Mouse (Mus musculus): ENCODE results near the gene Serac1. TPM values are rescaled to one million over a fixed set of nuclear protein-coding genes. Genes with fewer than 3 reads are reported as not detected.
A peak's percentile ranks its signal among the peaks of the same experiment; 100 is the strongest.

Gene Serac1
- total RNA-seq, 2 experiments from 2014 or later = 20.2 to 25.2 TPM

DNA sequence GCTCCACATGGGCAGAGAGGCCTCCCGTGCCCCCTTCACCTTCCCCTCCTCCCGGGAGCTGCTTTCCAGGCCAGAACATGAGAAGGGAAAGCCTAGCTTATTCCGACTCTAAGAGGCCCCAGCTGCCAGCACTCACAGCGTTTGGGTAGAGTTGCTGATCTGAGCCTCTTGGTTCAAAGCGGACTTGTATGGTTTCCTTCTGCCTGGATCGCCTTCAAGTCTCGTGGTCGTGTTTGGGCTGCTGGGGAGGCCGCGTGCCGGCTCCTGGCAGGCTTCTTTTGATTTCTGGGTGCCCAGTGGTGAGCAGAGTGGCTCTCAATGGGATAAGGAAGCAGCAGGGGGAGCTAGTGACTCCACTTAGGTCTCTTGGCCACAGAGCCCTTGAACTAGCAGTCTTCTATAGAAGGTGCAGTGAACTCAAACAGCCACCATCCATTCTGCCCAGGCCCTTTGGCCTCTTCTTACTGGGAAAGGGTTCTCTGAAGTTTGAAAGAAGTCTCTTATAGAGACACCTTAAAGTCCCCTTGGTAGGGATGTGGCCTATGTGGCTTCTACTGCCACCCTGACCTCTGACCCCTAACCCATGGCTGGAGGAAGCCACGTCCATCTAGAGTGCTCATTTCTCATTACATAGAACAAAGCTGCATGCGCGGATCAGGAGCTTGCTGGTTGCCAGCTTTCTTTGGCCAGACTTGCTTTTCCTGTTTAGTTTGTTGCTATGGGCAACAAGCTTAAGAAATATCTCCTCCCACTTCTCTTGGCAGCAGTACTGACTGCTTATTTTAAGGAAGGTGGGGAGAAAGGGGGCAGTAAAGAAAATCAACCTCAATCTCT is 73.7 kb downstream of the Serac1 start:
- DNase-seq (ENCODE audit: low spot score in 2 of 2) = peak; percentile 42 to 62

DNA sequence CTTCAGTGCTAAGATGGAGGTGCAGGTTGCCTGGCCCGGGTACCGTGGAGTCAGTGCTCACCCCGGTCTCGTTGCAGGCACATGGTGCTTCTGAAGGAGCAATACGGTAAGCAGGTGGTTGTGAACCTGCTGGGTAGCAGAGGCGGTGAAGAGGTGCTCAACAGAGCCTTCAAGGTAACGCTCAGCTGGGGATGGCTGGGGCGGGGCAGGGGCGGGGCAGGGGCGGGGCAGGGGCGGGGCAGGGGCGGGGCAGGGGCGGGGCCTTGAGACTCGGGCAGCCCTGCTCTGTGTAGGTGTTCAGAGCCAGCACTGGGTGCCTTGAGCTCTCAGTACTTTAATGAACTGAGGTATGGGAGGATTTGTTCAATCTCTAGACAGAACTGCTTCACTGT is 74.3 kb downstream of the Serac1 start:
- DNase-seq (ENCODE audit: low spot score in 2 of 2) = no peak

DNA sequence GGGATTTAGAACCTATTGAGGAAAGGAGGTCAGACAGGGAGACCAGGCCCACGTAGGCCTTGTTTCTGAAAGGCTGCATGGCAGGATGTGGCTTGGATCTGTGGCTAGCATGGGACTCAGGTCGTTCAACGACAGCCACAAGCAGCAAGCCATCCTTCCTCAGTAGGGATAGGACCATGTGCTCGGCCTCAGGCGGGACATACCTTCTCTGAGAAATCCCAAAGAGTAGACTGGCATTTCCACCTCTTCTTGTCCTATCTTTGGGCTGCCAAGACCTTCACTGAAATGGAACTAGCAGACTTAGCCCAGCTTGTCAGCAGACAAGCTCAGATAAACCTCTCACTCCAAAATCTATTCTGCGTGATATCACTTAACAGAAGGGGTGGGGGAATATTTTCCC is 75.9 kb downstream of the Serac1 start:
- DNase-seq (ENCODE audit: low spot score in 2 of 2) = no peak

DNA sequence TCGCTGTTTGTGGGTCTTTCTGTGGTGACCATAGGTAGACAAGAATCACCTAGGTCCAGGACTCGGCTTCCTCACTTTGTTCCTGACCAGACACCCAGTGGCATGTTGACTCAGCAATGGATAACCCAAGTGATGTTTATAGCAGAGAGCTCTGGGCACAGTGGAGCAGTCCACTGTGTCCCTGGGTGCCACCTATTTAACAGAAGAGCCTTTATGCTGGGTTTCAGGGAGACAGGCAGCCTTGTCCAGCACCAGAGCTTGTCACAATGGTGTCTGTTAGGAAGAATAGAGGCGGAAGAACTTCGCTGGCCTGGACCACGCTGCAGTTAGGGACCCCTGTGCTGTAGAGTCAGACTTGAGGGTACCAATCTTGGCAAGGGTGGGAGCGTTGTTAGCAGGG is 77.0 kb downstream of the Serac1 start:
- DNase-seq (ENCODE audit: low spot score in 2 of 2) = no peak

DNA sequence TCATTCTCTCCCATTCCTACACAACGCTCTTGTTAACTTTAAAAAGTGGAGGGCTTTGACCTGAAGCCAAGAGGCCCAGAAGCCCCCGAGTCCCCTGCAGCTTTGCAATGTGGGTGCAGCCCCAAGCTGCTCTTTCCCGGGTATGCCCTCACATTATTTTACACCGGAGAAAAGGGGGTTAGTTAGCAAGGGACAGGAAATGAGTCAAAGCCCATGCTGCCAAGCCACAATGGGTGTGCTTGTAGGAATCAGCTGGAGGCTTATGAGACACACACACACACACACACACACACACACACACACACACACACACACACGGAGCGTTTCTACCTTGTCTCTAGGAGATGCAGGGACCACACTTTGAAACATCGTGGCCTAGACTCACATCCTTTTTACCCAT is 77.7 kb downstream of the Serac1 start:
- DNase-seq (ENCODE audit: low spot score in 2 of 2) = no peak

DNA sequence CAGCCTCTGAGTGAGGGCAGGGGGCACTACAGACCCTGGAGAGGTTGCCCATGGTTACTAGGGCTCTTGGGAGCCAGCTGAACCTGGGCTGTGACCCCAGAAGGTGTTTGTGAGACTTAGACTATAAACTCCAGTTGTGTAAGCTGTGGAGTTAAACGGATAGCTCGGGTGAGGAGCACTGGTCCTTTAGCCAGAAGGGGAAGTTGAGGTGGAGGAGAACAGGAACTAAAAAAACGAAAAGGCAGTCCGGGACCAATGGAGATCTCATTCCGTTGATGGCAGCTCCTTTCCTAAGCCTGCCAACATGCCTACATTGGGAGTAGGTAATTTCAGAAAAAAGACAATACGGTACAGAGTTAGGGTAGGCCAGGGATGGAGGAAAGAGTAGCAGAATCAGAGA is 78.2 kb downstream of the Serac1 start:
- DNase-seq (ENCODE audit: low spot score in 2 of 2) = no peak

DNA sequence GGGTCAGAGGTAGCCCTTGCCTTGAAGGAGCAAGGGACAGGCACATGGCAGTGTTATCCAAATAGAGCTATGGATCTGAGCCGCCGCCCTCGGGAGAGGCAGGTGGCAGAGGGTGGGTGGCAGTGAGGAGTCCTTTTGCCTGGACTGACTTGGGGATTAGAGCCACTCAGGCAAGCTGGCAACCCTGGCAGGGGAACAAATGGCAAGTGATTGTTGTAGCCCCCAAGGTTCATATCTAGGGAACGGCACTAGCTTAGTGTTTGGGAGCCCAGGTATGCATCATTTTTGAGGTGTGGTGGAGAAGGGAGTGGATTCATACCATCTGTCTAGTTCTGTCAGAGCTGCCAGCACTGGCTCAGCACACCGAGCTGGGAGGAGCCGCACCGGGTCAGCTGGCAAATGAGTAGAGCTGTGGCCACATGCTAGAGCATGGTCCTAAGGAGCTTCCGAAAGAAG is 78.6 kb downstream of the Serac1 start:
- DNase-seq (ENCODE audit: low spot score in 2 of 2) = no peak

DNA sequence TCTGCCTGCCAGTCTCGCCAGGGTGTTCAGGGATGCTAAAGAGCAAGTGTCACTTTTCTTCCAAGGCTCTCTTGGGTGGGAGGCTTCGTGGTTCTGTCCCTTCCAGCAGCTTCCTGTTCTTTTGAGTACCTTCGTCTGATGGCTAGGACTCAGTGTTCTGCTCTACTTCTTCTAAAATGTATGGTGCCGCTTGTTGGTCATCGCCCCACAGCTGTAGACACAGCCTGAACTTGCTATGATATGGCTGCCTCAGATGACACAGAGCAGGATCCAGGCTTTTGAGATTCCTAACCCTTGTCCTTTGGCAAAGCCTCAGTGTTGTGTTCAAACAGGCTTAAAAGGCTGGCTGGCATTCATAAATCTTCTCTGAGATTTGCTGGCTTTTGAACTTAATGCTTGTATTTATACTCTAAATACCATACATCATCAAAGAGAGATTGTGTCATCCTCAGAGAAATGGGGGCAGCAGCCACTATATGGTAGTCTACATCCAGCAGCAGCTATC is 80.5 kb downstream of the Serac1 start:
- DNase-seq (ENCODE audit: low spot score in 2 of 2) = no peak

DNA sequence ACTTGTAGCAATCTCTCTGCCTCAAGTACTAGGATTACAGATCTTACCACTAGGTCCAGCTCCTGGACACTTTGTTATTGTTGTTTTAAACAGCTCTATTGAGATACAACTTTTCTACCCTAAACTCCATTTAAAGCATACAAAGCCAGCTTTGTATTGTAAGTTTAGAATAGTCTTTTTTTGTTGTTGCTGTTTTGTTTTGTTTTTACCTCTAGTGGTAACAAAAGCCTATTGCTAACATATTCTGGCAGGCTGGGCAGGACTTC is 81.4 kb downstream of the Serac1 start:
- DNase-seq (ENCODE audit: low spot score in 2 of 2) = no peak

DNA sequence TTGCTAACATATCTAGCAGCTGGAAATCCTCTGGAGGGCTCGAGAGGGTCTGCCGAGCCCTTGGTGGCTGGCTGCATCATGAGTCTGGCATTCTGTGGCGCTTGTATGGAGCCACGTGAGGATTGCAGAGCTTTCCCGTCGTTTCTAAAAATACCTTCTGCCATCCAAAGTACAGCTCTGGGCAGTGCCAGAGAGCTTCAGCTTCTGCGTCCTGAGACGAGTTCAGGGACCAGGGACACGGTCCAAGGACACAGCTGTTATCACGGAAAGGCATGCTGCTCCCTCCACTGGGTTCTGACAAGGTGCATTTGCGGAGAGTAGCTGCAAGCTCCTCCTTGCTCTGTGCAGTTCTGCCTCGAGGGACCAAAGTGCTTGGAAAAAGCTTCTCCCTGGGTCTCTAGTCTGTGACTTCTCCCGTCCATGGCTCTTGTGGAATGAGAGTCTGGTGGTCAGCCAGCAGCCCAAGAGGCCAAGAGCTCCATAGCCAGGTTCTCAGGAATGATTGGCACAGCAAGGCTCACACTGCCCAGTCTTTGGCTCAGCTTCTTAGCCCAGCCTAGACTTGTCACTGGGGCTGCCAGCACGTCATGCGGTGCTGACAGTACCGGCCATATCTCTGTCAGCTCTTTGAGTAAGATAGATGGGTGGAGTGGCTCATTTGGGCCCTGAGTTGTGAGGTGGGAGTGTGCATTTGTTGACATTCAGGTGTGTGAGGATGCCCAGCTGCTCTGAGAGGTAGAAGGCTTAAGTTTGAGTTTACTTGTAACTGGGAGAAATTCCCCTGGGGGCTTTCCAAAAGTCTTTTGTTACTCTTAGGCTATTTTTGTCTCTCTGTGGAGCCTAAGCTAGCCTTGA is 81.9 kb downstream of the Serac1 start:
- DNase-seq (ENCODE audit: low spot score in 2 of 2) = no peak

DNA sequence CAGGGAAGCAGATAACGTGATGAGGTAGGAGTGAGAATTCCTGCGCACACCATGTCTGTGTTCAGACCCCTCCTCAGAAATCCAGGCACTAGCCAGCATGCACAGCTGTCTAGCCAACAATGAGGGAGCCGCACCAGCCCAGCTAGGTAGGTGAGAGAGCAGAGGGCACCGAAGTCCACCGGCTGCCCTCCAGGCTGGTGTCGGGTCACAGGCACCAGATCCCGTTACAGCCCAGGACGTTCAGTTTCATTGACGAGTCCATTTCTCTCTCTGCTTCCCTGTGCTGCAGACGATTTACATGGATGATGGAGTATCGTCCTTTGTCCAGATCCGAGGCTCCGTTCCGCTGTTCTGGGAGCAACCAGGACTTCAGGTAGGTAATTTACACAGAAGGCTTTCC is 83.0 kb downstream of the Serac1 start:
- no peak for DNase-seq (ENCODE audit: low spot score in 2 of 2)

DNA sequence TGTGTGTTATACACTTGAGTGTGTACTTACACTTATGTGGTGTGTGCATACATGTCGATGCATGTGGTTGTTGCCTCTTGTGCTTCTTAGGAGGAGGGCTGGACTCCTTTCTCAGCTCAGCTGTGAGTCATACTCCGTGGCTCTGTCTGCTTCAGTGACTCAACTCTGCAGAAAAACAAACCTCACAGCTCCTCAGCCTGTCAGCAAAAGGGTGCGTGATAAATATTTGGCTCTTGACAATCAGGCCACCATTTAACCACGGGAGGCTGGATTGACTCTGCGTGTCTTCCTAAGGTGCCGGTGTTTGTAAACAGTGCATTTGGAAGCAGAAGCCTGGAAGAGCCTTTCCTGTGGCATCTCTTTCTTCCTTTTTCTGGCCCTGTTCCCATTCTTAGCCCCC is 84.9 kb downstream of the Serac1 start:
- no peak for DNase-seq (ENCODE audit: low spot score in 2 of 2)

DNA sequence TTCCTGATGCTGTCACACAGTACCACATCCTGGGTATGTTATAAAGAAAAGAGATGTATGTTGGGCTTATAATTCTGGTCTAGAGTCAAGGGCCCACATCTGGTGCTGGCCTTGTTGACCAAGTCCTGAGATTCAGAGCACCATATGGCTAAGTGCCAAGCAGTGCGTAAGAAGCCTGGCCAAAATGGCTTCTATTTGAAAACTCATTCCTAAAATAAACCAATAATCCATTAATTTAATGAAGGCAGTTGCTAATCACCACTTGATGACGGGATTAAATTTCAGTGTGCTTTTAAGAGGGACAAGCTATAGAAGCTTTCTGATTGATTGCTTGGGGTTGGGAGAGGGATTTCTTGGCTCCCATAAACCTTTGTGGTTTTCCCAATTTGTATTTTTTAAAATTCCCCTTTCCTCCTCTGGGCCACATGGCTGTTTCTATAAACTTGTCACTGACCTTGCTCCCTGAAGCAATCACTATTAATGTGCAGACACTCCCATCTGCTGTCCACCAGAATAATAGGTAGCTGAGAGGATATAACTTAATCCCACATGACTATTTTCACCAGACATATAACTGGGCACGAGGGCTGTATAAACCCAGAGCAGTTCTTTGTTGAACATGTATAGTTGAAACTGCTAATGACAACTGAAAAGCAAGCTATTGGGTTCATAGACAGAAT is 85.8 kb downstream of the Serac1 start:
- DNase-seq (ENCODE audit: low spot score in 2 of 2) = no peak

DNA sequence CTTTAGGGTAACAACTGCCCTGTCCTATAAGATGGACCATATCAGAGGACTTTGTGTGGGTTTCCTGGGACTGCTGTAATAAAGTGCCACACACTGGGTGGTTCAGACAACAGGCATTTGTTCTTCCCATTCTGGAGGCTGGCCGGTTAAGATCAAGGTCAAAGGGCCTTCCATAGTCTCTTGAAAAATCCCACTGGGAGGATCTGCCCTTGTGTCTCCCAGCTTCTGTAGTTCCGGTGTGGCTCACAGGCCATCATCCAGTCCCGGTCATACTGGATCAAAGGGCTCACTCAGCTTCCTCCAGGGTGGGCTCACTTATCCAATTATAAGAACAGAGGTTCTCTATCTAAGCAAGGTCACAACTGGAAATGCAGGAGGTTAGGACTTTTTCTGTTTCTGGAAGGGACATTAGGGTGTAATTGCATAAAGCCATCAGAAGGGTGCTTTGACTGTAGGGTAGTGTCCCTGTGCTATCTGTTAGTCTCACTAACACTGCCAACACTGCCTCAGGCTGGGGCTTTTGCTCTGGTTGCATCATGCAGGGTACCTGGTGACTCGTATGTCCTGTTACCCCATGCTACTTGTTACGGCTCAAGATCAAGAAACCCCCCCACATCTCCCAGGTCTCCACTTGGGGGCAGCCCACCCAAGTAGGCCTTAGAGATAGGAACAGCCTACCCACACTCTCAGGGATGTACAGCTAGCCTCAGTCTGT is 86.5 kb downstream of the Serac1 start:
- no peak for DNase-seq (ENCODE audit: low spot score in 2 of 2)

Other genes with a start within 250 kb of the Serac1 start
- 10 to 100 TPM; 12.7 to 13.1 TPM for gene Snx9, start 238.4 kb downstream of the Serac1 start, total RNA-seq (2021)
- 10 to 100 TPM; 37.9 to 38.9 TPM for gene Synj2, start 138.5 kb downstream of the Serac1 start, total RNA-seq (2021)
- 100 to 1,000 TPM; 172 to 182 TPM for gene Gtf2h5, start within 50 bp of the Serac1 start, total RNA-seq (2021)
- gene Tulp4, start 26.7 kb upstream of the Serac1 start, total RNA-seq (2021) = 100 to 1,000 TPM; 292 to 299 TPM
- gene Tmem181a, start 177.1 kb upstream of the Serac1 start, total RNA-seq (2021) = 10 to 100 TPM; 89.3 to 92.7 TPM
- gene Dynlt1a, start 237.8 kb upstream of the Serac1 start, total RNA-seq (2021) = 10 to 100 TPM; 18.6 to 20.9 TPM

Data from layer of hippocampus, postnatal 10 days (tissue).